Mouse (Mus musculus): ENCODE measurements around the gene 3110009E18Rik. TPM values are rescaled to one million over a fixed set of nuclear protein-coding genes. Genes with fewer than 3 reads are reported as not detected.

The 3110009E18Rik gene
- total and polyA plus RNA-seq, 3 experiments, result 15.1 to 16.5 TPM; not detected in 1

GRCm38 (mm10) chr1:120189206-120189605, 68.2 kb downstream of the 3110009E18Rik start (continued):
- TF ChIP-seq USF1 (IDR thresholded peaks at IDR 0.05; ENCODE audit: low read depth, low read length) (no peak), MXI1 (IDR thresholded peaks at IDR 0.05; ENCODE audit: low read depth, low read length) (no peak), CTCF (IDR thresholded peaks at IDR 0.05 in 2 of 3, conservative IDR thresholded peaks at IDR 0.05 in 1 of 3; ENCODE audit: control insufficient read depth in 1 of 3, insufficient read depth in 1 of 3, low read depth in 2 of 3, low read length in 3 of 3, poor library complexity in 1 of 3, severe bottlenecking in 1 of 3) (no peak)

DNA sequence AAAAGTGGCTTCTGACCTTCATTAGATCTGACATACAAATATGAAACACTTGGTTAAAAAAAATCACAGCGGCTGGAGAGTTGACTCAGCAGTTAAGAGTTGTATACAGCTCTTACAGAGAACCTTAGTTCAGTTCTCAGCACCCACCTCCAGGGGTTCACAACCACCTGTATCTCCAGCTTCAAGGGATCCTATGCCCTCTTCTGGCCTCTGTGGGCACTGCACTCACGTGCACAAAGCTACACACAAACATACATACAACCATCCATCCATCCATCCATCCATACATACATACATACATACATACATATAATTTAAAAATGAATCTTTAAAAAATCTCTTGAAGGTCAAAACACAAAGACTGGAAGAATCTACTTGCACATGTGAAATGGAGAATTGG, 69.3 kb downstream of the 3110009E18Rik start:
- no peaks in the 10 kb centered on the region for H3K27me3 ChIP-seq (ENCODE audit: control insufficient read depth in 1 of 2, insufficient read depth in 2 of 2, low read length in 2 of 2)
- no peak overlapping the region for H3K4me3 ChIP-seq (ENCODE audit: control insufficient read depth in 1 of 2, insufficient read depth in 1 of 2, low read depth in 2 of 2, low read length in 2 of 2)
- H3K9me3 ChIP-seq (replicated peaks; ENCODE audit: insufficient read depth, low read length), result no peaks in the 10 kb centered on the region
- TF ChIP-seq TCF12 (IDR thresholded peaks at IDR 0.05; ENCODE audit: low read depth, low read length) (no peak), UBTF (IDR thresholded peaks at IDR 0.05; ENCODE audit: borderline replicate concordance, insufficient read depth, low read depth, low read length) (no peak), RCOR1 (IDR thresholded peaks at IDR 0.05; ENCODE audit: low read depth, low read length) (no peak), MEF2A (IDR thresholded peaks at IDR 0.05; ENCODE audit: extremely low read depth, insufficient replicate concordance, low read depth, low read length, poor library complexity, severe bottlenecking) (no peak), BHLHE40 (IDR thresholded peaks at IDR 0.05; ENCODE audit: borderline replicate concordance, low read depth, low read length) (peak; percentile 57; the same call in 1 of the 2 replicates), CTCF (IDR thresholded peaks at IDR 0.05 in 2 of 3, conservative IDR thresholded peaks at IDR 0.05 in 1 of 3; ENCODE audit: control insufficient read depth in 1 of 3, insufficient read depth in 1 of 3, low read depth in 2 of 3, low read length in 3 of 3, poor library complexity in 1 of 3, severe bottlenecking in 1 of 3) (peak in 2 of 3 experiments; percentile 17 to 21; a peak in 2 of 6 replicates), ELF1 (IDR thresholded peaks at IDR 0.05; ENCODE audit: low read depth, low read length) (no peak), SIN3A (IDR thresholded peaks at IDR 0.05; ENCODE audit: low read length) (no peak), ZC3H11A (IDR thresholded peaks at IDR 0.05; ENCODE audit: low read depth, low read length) (no peak), MAX (IDR thresholded peaks at IDR 0.05; ENCODE audit: low read length) (no peak), SMC3 (IDR thresholded peaks at IDR 0.05; ENCODE audit: low read depth, low read length) (peak; percentile 27; the same call in 1 of the 2 replicates), MAFK (IDR thresholded peaks at IDR 0.05; ENCODE audit: borderline replicate concordance, low read depth, low read length) (no peak), JUND (IDR thresholded peaks at IDR 0.05; ENCODE audit: low read depth, low read length) (no peak), GABPA (IDR thresholded peaks at IDR 0.05; ENCODE audit: low read depth, low read length) (no peak), NRF1 (IDR thresholded peaks at IDR 0.05; ENCODE audit: insufficient read depth, low read depth, low read length, poor library complexity, severe bottlenecking) (no peak)
- no peaks in the 10 kb centered on the region for H3K36me3 ChIP-seq (ENCODE audit: control insufficient read depth in 1 of 2, insufficient read depth in 2 of 2, low read length in 2 of 2)
- H3K4me1 ChIP-seq (ENCODE audit: control insufficient read depth in 1 of 2, insufficient read depth in 2 of 2, low read length in 2 of 2), result no peaks in the 10 kb centered on the region
- DNase-seq (ENCODE audit: low read depth, low spot score), result peak; percentile 11
- no peak overlapping the region for H3K9ac ChIP-seq (ENCODE audit: control insufficient read depth, low read depth, low read length, poor library complexity, severe bottlenecking)
- no peak overlapping the region for H3K27ac ChIP-seq (ENCODE audit: control insufficient read depth, low read depth, low read length)
- H3K79me2 ChIP-seq (ENCODE audit: control insufficient read depth, insufficient read depth, low read length, poor library complexity), result no peaks in the 10 kb centered on the region

- Histone ChIP-seq H3K36me3 (ENCODE audit: control insufficient read depth in 1 of 2, insufficient read depth in 2 of 2, low read length in 2 of 2) (no peaks in the 10 kb centered on the region), H3K9me3 (replicated peaks; ENCODE audit: insufficient read depth, low read length) (no peaks in the 10 kb centered on the region), H3K4me1 (ENCODE audit: control insufficient read depth in 1 of 2, insufficient read depth in 2 of 2, low read length in 2 of 2) (no peaks in the 10 kb centered on the region), H3K79me2 (ENCODE audit: control insufficient read depth, insufficient read depth, low read length, poor library complexity) (no peaks in the 10 kb centered on the region), H3K4me3 (ENCODE audit: control insufficient read depth in 1 of 2, insufficient read depth in 1 of 2, low read depth in 2 of 2, low read length in 2 of 2) (no peak overlapping the region), H3K27ac (ENCODE audit: control insufficient read depth, low read depth, low read length) (no peak overlapping the region), H3K27me3 (ENCODE audit: control insufficient read depth in 1 of 2, insufficient read depth in 2 of 2, low read length in 2 of 2) (no peaks in the 10 kb centered on the region), H3K9ac (ENCODE audit: control insufficient read depth, low read depth, low read length, poor library complexity, severe bottlenecking) (no peak overlapping the region)
- no peak for DNase-seq (ENCODE audit: low read depth, low spot score)
- TF ChIP-seq GATA1 (IDR thresholded peaks at IDR 0.05; ENCODE audit: low read depth, low read length) (no peak), ZKSCAN1 (IDR thresholded peaks at IDR 0.05; ENCODE audit: low read depth, low read length) (no peak), TCF12 (IDR thresholded peaks at IDR 0.05; ENCODE audit: low read depth, low read length) (no peak), USF2 (IDR thresholded peaks at IDR 0.05; ENCODE audit: borderline replicate concordance in 1 of 2, insufficient read depth in 1 of 2, low read depth in 1 of 2, low read length in 2 of 2) (no peak), EP300 (IDR thresholded peaks at IDR 0.05; ENCODE audit: low read depth in 1 of 2, low read length in 2 of 2) (no peak), ZNF384 (IDR thresholded peaks at IDR 0.05; ENCODE audit: low read depth, low read length) (no peak), GABPA (IDR thresholded peaks at IDR 0.05; ENCODE audit: low read depth, low read length) (no peak), MYB (IDR thresholded peaks at IDR 0.05; ENCODE audit: low read depth, low read length) (no peak), SIN3A (IDR thresholded peaks at IDR 0.05; ENCODE audit: low read length) (no peak), SMC3 (IDR thresholded peaks at IDR 0.05; ENCODE audit: low read depth, low read length) (no peak), POLR2AphosphoS2 (IDR thresholded peaks at IDR 0.05; ENCODE audit: low read length) (no peak), POLR2A (IDR thresholded peaks at IDR 0.05; ENCODE audit: control insufficient read depth in 1 of 2, insufficient read depth in 1 of 2, low read depth in 1 of 2, low read length in 2 of 2, poor library complexity in 1 of 2) (no peak), NRF1 (IDR thresholded peaks at IDR 0.05; ENCODE audit: insufficient read depth, low read depth, low read length, poor library complexity, severe bottlenecking) (no peak), CHD2 (IDR thresholded peaks at IDR 0.05; ENCODE audit: low read length) (no peak), TBP (IDR thresholded peaks at IDR 0.05; ENCODE audit: low read depth, low read length) (no peak), UBTF (IDR thresholded peaks at IDR 0.05; ENCODE audit: borderline replicate concordance, insufficient read depth, low read depth, low read length) (no peak), HCFC1 (IDR thresholded peaks at IDR 0.05; ENCODE audit: low read depth, low read length) (no peak)
These were observed 70.0 kb downstream of the 3110009E18Rik start for GRCm38 (mm10) chr1:120190946-120191345.
